Mouse (Mus musculus) heart, adult 9 months (tissue): Measurements from ENCODE around the gene Il17rc.

Experiments used
- DNase-seq, 2 experiments: peaks; one replicate each; pipeline ENCODE4 v3.0.0; 2022; ENCODE audit warnings: low spot score in 2 of 2

The Il17rc gene

DNA sequence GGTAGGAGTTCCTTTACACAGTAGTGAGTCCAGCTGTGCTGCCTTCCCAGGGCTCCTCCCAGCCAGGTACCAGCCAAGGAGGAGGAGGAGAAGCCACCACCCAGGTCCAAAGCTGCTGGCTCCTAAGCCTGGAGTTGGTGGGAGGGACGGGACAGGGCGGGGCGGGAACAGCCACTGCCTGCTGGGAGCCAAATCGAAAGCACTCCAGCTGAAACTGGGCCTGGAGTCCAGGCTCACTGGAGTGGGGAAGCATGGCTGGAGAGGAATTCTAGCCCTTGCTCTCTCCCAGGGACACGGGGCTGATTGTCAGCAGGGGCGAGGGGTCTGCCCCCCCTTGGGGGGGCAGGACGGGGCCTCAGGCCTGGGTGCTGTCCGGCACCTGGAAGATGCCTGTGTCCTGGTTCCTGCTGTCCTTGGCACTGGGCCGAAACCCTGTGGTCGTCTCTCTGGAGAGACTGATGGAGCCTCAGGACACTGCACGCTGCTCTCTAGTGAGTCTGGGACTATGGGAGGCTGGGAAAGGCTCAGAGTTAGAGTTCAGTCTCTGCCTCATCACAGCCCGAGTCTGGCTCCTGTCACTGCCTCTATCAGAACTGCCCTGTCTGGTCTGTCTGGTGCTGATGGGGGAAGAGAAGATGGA is at the start of gene Il17rc:
Gene Il17rc (plus strand): TSS at position 131 of the 640 bp plus-strand sequence.
- peak; percentile 74 to 79 for DNase-seq

DNA sequence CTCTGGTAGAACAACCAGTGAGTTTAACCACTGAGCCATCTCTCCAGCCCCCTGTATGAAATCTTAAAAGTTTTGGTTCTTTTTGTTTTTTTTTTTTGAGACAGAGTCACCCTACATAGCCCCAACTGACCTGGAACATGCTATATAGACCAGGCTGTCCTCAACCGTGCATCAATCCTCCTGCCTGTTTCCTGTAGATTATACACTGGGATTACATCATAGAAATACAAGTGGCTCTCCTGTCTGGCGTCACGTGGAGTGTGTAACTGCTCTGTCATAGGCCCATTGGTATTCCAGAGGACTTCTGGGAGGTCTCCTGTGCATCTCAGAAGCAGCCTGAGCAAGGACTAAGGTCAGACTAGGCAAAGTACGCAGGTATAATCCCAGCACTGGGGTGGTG is 48.2 kb upstream of the Il17rc start:
- DNase-seq: no peak

DNA sequence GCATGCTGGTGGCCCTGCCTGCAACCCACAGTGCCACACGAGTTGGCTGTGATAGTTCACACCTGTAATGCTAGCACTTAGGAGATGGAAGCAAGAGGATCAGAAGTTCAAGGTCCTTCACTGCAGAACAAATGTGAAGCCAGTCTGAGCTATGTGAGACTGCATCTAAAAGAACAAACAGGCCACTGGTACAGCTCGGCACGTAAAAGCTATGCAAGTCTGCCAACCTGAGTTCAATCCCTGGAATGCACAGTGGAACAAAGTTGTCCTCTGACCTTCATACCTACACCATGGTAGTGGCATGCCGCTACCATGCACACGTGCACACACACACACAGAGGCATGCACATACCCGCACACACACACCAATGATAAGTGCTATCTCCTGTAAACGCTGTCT is 47.0 kb upstream of the Il17rc start:
- no peak for DNase-seq

DNA sequence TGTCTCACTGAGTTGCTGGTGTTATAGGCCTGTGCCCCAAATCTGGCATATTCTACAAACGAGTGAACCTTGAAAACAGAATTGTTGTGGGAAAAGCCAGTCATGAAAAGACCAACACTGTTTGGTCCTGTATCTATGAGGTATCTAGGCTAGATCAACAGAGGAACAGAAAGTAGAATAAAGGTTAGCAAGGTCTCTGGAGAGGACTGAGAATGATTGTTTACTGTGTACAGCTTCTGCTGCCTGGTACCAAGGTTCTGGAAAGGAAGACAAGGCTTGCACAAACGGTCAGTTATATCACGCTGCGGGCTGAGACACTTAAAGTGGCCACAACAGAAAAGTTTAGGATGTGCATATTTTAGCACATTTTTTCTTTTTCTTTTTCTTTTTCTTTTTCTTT is 44.5 kb upstream of the Il17rc start:
- DNase-seq: no peak

DNA sequence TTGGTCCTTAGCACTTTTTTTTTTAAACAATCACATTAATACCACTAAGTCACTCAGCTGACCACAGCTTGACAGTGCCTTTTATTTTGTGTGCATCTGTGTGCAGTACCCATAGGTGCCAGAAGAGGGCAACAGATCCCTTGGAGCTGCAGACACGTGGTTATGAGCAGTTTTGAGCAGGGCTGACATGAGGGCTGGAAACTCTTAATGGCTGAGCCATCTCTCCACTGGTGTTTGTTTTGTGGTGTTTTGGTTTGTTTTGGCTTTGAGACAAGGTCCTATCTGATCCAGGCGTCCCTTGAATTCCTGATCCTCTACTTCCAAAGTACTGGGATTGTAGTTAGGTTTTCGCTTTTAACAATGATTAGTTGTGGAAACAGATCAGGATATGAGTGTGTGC is 43.8 kb upstream of the Il17rc start:
- DNase-seq: no peak

DNA sequence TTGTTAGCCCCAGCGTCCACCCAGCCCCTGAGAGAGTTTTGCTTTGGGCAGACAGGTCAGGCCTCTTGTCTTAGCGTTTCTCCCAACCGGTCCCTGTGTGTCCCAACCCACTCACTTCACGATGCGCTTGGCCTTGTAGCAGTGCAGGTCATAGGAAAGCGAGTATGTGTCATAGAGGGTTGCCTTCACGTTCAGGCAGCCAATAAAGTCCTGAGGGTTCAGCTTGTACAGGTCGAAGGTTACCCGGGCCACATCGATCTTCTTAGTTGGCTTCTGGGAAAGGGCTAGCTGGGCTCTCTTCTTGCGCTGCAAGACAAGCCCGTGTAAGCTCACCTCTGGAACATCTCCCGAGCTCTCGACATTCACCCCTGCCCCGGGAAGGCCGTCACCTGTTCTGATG is 43.2 kb upstream of the Il17rc start:
- no peak for DNase-seq

DNA sequence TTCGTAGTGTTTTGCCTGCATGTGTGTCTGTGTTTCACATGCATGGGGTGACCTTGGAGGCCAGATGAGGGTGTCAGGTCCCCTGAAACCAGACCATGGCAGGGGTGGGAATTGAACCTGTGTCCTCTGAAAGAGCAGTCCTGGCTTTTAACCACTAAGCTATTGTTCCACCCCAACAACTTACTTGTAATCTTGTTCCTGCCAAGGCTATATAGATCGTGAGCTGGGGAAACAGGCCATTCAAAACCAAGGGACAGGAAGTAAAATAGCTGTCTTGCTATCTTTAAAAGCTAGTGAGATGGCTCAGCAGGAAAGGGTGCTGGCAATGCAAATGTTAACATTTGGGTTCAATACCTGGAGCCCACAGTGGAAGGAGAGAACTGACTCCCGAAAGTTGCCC is 41.3 kb upstream of the Il17rc start:
- no peak for DNase-seq

DNA sequence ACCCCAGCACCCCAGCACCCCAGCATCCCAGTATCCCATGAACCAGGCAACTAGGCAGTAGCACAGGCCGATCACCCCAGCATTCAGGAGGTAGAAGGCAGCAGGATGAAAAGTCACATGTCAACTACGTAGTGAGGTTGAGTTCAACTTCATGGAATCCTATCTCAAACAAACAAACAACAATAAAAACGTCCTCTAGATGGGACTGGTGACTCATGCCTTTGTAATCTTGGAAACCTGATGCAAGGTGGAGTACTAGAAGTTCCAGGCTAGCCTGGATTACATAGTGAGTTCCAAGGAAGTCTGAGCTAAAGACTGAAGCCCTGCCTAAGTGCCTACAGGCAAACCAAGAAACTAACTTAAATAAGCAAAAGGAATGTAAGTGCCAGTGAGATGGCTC is 40.4 kb upstream of the Il17rc start:
- DNase-seq: no peak

DNA sequence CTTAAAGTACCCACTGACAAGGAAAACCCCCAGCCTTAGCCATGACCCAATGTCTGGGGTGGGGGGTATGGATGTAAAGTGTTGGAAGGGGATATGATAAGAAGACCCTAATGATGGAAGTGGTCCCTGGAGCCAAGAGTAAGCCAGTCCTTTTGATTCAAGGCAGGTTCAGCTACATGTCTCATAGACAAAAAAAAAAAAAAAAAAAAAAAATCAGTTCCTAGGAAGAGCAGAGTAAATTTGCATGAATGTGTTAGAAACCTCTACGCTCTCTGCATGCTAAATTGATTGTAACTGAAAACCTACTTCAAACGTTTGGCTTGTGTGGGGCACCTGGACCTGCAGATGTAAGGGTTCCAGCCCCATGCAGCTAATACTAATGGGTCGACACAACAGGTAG is 39.4 kb upstream of the Il17rc start:
- no peak for DNase-seq

DNA sequence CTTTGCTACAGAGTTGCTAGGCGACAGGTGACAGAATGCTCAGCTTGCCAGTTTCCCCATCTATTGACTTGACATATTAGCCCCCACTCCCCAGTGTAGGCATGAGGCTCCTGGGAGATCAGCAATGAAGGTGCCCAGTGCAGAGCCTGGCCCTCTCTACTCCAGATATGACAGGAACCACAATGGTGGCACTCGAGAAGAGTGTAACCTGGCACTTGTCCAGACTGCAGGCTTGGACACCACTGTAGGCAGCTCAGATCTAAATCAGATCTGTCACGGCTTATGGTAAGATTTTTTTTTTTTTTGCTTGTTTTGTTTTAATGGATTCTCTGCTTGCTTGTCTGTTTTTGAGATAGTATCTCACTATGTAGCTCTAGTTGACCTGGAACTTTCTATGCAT is 37.6 kb upstream of the Il17rc start:
- no peak for DNase-seq

DNA sequence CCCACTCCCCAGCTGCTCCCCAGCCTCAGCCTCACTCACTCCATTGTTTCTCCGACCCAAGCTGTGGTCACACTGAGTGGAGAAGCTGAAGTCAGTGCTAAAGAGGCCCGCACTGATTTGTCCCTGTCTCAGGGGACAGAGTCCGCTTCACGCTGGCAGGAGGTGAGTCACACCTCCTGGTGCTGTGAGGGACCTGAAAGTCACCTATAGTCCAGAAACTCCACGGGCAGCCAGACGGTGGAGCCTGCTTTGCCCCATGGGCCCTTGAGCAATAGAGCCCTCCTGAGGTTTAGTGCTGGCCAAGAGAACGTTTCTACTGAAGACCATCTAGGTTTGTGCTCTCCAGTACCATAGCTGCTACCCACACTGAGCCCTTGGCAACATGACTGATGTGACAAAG is 36.5 kb upstream of the Il17rc start:
- no peak for DNase-seq

DNA sequence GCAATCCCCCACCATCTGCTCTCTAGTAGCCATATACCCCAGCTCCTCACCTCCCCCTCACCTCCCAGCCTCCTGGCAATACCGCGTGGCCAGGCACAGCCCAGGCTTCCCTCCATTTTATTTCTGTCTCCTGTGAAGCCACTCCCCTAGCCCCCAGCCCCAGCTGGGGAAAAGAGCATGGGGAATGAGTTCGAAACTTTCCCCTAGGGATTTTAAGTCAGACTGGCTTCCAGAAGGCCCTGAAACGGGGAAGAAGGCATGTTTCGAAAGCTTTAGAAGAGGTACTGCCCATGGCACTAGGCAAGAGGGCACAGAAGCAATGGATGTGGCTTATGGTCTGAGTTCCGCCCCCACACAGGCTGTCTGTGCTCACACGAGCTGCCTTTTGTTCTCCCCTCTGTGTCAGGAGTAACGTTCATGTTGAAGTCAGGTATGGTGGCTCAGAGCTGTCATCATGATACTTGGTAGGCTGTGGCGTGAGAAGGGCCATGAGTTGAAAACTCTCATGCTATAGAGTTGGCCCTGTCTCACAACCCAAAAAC is 35.5 kb upstream of the Il17rc start, which contains the start of gene Cidec:
Gene Cidec (minus strand): TSS at position 97 of the 542 bp plus-strand sequence.
- DNase-seq: no peak

DNA sequence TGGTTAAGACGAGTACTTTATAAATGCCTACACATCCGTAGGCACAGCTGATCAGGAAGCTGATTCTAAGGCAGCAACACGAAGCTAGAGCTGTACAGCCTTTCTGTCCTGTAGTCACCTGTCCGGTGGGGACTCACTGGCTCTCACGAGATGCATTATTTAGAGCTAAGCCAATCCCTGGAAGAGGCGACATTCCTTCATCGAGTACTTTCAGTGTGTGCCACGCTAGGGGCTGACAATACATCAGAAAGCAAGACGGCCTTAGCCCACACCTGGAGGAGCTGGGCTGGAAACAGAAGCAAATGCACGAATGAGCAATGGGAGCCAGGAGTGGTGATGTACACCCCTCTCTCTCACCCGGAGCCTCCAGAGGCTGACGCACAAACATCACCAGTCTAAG is 34.1 kb upstream of the Il17rc start:
- DNase-seq: no peak

DNA sequence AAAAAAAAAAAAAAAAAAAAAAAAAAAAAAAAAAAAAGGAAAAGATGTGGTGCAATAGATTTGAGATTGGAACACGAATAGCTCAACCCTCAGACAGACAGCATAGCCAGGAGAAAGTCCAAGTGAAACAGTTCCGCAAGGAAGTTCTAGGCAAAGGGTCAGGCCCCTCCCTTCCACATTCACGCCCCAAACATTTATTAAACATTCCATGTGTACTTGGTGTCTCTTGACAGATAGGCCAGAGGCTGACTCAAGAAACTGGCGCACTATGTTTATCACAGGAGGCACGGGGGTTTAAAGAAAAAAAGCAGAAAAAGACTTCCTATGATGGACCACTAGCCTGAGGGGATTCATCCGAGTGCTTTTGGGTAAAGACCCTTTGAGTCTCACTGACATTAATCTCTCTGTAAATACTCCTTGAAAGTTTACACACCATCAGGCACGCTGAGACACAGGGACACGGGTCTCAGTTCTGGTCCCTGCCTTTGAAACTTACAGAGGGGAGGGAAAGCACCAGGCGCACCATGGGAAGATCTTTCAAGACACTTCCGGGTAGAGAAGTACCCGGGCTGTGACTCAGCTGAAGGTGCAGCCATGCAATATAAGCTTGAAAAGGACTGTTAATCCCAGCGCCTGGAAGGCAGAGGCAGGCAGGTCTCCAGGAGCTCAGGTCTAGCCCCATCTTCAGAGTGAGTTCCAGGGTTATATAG is 32.4 kb upstream of the Il17rc start:
- DNase-seq: no peak

DNA sequence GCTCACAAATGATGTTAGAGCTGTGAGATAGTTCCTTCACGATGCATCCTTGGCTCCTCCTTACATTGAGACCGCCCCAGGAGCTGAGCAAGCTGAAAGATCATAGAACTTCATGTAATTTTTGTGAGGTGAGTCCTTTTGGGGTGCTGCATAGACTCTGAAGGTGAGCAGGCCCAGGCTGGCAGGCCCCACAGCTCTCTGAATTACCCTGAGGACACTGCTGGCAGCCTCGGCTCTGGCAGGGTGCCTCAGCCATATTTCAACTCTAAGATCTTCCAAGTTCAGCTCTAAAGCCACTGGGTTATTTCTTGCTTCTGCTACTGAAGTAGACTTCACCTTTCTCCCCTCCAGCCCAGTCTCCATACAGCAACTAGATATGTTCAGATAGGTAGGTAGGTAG is 30.5 kb upstream of the Il17rc start:
- no peak for DNase-seq

DNA sequence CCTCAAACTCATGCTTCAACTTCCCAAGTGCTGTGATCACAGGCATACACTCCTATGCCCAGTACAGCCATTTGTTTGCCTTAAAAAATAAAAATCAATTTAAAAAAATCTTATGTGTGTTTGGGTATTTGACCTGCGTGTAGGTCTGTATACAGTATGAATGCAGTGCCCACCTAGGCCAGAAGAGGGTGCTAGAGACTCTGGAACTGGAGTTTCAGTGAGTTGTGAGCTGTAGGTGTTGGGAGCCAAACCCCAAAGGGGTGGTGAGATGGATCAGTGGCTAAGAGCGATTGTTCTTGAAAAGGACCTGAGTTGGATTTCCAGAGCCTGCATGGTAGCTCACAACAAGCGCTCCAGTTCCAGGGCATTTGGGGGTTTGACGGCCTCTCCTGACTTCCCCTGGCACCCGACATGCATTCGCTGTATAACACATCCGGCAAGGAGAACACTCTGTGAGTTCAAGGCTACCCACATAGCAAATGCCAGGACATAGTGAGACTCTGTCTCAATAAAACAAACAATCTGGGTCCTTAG is 30.0 kb upstream of the Il17rc start:
- DNase-seq: peak; percentile 26 to 51

DNA sequence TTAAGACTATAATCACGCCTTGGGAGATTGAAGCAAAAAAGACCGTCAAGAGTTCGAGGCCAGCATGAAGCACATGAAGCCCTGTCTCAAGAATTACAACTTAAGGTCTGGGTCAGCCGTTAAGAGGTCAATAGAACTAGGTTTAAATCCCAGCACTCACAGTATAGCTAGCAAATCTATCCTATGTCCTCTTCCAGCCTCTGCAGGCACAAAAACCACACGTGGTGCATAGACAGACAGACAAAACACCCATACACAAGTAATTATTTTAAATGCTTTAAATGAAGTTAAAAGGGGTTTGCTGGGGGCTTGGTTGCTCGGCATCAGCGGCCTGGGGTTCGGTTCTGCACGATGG is 29.2 kb upstream of the Il17rc start:
- DNase-seq: no peak

DNA sequence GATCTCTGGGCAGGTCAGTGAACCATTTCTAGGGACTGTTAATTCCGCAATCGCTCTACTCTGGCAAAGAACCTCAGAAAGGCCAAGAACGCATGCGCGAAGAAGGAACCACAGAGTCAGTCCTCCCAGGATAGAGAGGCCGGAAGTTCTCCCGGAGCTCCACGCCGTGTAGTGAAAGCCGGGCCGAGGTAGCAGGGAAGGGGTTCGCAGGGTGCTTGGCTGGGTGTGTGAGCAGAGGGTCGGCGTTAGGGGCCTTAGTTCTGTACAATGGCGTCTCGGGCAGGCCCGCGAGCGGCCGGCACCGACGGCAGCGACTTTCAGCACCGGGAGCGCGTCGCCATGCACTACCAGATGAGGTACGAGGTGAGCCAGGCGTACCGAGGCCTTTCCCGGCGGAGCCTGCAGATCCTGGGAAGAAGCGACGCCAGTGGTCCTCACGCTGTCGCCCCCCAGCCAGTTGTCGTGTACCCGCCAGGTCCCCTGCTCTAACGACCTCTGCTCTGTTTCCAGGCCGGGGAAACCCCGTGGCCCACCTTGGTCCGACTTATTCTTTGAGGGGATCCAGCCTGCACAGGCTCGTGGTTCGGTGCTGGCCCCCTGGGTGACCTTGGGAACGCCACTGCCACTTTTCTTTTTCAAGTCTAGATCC is 28.7 kb upstream of the Il17rc start, which contains the start of gene Jagn1:
Gene Jagn1 (plus strand): TSS at position 128 of the 649 bp plus-strand sequence.
- DNase-seq: peak; percentile 88 to 93

DNA sequence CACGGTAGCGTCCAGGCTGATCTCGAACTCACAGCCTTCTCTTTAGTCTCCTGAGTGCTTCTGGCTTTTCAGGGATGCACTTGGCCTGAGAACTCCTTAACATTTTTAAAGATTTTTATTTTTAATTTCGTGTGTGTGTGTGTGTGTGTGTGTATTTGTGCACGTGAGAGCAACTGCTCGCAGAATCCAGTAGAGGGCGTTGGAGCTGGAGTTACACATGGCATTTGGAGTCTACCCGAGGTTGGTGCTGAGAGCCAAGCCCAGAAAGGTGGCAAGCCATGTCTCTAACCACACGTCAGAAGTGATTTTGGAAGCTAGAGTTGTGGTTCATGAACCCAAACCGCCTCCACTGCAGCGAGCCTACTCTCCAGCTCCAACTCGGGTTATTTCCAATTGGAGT is 28.1 kb upstream of the Il17rc start:
- no peak for DNase-seq

DNA sequence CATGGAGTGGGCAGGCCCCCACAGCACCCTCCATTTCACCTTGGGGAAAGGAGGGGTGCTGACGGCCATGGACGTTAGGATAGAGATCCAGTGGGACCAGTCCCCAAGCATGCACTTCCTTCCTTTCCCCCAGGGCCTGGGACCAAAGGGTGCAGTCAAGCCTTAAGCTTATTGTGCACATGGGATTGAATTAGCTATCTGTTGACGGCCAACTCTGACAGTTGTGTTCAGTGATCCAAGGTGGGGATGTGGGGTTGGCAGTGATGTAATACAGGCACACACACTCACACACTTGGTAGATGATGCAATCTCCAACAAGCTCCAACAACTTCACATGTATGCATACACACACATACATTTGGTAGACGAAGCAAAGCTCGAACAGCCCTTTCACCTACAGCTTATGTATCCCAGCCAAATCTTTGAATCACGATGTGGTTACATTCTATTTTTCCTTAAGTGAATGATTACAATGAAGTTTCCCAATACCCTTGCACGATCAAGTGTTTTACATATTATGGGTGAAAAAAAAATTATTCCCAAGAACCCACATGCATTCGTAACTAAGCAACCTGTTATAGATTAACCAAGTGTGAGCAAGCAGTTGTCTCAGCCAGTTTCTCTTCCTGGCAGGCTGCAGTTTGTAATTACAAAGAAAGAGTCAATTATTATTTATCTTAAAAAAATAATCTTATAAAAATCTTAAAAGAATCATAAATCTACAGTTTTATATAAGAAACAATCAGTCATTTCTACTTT is 26.8 kb upstream of the Il17rc start:
- DNase-seq: no peak

DNA sequence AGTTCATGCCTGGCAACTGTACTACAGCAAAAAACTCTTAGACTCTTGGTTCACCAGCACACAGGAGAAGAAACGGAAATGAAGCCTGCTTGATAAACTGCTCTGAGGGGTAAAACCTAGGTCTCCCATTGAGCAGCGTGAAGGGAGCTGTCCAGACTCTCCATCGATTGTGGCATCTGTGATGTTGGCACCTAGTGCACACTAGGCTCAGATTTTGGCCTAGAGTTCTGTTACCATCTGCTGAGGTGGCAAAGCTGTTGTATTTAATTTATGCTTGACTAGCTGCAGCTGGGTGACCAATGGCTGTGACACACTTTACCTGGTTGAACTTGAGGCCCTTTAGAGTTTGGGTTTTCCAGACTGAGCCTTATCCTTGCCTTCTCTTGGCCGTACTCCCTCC is 23.6 kb upstream of the Il17rc start:
- DNase-seq: no peak

DNA sequence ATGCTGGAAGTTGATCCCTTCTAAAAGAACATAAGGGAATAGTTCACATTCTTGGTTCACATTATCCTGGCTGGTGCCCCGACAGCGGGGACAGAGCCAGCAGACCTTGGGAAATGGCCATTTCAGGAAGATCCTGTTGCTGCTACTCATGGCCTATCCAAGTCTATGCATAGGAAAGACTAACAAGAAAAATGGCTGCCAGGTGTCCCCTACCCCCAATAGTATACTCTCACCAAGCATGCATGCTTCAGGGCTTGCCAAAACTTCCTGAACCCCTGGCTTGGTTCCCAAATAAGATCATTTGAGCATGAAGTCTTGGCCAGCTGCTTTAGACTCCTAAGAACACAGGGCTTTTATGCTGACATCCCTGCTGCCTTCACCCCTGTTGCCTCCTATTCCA is 19.4 kb upstream of the Il17rc start:
- DNase-seq: no peak
